Mouse (Mus musculus): ENCODE measurements around the gene Rcc1l.

GRCm38 (mm10) chr5:134209931-134210554 lies 33.5 kb upstream of the Rcc1l start:
- TF ChIP-seq CTCF (IDR thresholded peaks at IDR 0.05; ENCODE audit: borderline replicate concordance, control insufficient read depth, extremely low read depth, insufficient read depth, low read length, poor library complexity) (no peak), POLR2A (IDR thresholded peaks at IDR 0.05; ENCODE audit: control insufficient read depth, extremely low read depth, insufficient read depth, low read length, poor library complexity) (no peak)

All from thymus, adult 2 months (tissue).